Mouse (Mus musculus) left cerebral cortex, adult 9 months (tissue): ENCODE results near the gene Ank2.
A peak's percentile ranks its signal among the peaks of the same experiment; 100 is the strongest.

Source experiments
- DNase-seq, 2 experiments: peaks; one replicate each; pipeline ENCODE4 v3.0.0; 2022; ENCODE audit warnings: low spot score in 2 of 2

Gene Ank2

DNA sequence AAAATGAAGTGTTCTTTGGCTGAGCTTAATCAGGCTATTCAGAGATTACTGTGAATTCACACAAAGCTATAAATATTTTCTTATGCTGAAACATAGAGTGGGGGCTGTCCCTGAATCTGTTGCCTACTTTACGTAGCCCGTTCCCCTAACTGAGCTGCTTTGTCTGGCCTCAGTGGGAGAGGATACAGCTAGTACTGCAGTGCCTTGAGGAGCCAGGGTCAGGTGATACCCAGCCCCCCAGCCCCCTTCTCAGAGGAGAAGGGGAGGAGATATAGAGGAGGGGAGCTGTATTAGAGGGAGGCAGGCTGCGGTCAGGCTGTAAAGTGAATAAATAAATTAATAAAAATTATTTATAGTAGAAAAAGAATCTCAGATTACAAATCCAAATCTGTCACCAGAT, 519.5 kb downstream of the Ank2 start:
- DNase-seq, result no peak

GRCm38 (mm10) chr3:126978768-126979410, 520.3 kb downstream of the Ank2 start:
- peak in 1 of 2 experiments; percentile 83 for DNase-seq

- DNase-seq, result no peak
These were observed 521.8 kb downstream of the Ank2 start for GRCm38 (mm10) chr3:126977399-126977798.

- DNase-seq, result no peak
These were observed 522.4 kb downstream of the Ank2 start for GRCm38 (mm10) chr3:126976793-126977192.

DNA sequence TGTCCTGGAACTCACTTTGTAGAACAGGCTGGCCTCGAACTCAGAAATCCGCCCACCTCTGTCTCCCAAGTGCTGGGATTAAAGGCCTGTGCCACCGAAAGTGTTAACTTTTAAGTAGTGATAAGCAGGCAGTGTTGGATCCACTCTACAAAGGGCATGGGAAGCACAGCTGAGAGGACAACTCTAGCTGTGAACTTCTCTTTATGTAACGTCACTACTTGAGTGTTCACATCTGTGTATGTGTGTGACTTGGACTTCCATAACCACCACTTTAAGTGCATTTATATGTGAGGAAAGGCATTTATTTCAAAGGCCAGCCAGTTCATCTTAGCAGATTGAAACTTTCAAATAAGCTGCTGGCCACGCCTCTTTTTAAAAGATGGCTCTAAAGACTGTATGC, 523.7 kb downstream of the Ank2 start:
- no peak for DNase-seq

DNA sequence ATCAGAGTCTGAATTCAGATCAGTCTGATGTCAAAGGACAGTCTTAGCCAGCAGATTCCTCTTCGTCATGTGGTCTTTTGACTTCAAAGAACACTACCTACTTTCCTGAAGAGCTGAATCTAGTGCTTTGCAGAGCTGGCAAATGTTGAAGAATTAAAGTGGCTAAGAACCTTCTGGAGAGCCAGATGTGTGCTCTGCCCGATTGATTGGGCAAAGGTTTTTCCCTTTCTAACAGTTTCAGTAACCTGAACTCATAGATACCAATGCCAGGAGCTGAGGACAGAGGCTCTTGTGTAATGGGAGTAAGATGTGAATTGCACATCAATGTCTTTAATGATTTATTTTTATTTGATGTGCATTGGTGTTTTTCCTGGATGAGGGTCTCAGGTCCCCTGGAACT, 525.6 kb downstream of the Ank2 start:
- no peak for DNase-seq

- no peak for DNase-seq
These were observed 527.6 kb downstream of the Ank2 start for GRCm38 (mm10) chr3:126971531-126971930.

GRCm38 (mm10) chr3:126968721-126969120, 530.4 kb downstream of the Ank2 start:
- no peak for DNase-seq

- DNase-seq, result no peak
These were observed 533.4 kb downstream of the Ank2 start for GRCm38 (mm10) chr3:126965767-126966166.

GRCm38 (mm10) chr3:126962326-126962725, 536.8 kb downstream of the Ank2 start:
- DNase-seq, result no peak

- no peak for DNase-seq
These were observed 546.5 kb downstream of the Ank2 start for GRCm38 (mm10) chr3:126952698-126953097.

GRCm38 (mm10) chr3:126946591-126946990, 552.6 kb downstream of the Ank2 start:
- DNase-seq, result no peak

DNA sequence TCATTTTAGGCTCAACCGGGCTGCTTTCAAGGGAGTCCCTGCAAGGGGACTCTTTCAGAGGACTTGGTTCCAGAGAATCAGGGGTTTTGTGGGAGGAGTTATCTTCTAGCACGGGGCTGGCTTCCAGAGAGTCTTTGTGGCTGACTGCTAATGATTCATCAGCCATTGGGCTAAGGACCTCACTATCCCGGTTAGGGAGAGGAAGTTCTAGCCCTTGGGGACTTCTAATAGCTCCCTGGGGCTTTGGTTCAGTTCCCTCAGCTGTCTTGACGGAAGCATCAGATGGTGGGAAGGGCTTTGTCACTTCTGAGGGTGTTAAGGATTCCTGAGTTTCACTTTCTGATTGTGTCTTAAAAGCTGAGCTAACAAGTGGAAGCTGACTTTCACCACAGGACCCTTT, 554.3 kb downstream of the Ank2 start:
- DNase-seq, result no peak

DNA sequence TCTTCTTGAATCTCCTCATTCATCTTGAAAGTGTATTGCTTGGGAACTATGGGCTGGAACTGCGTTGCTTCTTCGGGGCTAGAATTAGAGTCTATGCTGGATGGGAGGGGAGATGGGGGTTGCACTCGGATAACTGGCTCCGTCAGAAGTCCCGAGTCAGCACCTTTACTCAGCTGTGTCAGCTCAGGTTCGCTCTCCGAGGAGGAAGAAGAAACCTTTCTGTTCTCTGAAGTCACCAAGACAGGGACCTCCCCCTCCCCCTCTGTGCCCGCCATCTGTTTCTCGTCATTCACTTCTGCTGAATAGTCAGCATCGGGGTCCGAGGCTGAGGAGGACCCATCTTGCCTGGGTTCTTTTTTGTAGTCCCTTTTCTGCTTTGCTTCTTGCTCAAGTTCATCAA, 555.1 kb downstream of the Ank2 start:
- no peak for DNase-seq

- DNase-seq, result no peak
These were observed 558.7 kb downstream of the Ank2 start for GRCm38 (mm10) chr3:126940452-126940851.

- DNase-seq, result no peak
These were observed 567.2 kb downstream of the Ank2 start for GRCm38 (mm10) chr3:126931884-126932506.

DNA sequence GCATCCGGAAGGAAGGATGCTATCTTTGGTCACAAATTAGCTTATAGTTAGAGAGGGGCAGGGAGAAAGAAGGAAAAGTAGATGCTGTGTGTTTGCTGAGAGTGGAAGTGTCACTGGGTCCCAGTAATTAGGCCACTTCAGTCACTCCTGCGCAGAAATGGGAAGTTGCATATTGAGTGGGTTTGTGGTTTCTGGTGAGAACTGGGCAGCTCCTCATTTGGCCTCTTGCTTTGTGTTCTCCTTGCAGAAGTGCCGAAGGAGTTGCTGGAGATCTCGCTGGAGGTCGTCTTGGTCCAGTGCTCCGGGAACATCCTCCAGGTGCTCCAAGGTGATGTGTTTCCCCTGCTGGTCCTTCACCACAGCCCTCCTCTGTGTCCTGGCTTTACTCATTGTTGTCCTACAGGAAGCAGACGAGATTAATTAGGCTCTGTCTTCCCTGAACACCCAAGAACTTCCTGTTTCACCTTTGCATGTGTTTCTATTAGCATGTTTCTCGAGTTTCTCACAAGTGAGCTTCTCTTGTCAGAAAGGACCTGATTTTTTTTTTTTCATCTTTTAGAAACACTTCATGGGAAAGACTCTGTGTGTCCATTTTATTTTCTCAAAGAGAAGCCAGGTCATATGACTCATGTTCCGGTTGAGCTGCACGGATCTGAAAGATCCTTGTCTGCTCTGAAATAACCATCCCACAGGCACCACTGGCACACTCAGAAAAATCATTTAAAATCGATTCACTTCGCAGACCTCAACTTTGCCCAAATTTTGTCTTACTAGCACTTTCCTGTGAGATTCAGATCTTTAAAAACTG, 575.4 kb downstream of the Ank2 start:
- no peak for DNase-seq

DNA sequence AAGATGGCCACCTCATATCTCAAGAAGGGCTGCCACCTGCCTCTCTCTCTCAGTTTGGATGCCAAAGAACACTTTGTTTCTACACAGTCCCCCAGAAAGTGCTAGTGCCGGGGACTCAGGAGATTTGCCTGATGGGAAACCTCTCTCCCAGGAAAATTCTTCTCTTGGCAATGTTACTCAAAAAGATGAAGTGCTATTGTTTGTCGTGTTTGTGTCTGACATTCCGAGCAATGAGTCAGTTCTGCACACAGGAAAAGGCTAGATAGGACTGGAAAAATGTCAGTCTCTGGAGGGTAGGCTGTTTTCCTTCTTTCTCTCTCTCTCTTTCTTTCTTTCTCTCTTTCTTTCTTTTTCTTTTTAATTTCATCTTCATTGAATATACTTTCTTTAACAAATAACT, 577.2 kb downstream of the Ank2 start:
- no peak for DNase-seq

DNA sequence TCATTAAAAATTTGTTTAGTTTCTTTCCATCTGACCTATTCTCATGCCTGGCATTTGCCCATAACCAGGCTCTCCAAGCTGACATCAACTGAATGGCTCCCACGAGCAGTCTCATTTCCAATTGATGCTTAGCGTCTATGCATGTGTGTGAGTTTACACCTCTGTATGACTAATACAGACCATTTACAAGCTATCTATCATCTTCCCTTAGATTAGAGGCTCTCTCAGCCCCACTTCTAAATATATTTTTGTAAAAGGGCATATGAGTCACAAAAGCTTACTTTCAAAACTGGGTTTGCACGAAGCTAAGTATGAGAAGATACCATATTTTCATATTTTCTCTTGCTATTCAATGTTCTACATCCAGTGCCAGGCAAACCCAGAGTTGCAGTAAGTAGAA, 578.9 kb downstream of the Ank2 start:
- DNase-seq, result no peak

- no peak for DNase-seq
These were observed 580.2 kb downstream of the Ank2 start for GRCm38 (mm10) chr3:126918805-126919473.

DNA sequence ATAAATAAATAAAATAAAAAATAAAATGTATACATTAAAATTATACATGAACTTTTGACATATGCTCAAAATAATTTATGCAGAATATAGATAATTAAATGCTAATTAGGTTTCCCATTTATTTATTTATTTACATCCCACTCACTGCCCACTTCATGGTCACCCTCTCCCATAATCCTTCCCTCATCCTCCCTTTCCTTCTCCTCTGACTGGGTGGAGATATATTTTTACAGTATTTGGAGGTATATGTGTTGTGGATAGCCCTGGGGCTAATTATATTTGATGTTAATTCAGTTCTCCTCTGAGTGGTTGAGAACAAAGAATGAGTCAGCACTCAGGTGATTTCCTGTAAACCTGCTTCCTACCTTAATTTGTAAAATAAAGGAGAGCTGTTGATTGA, 582.8 kb downstream of the Ank2 start:
- no peak for DNase-seq

DNA sequence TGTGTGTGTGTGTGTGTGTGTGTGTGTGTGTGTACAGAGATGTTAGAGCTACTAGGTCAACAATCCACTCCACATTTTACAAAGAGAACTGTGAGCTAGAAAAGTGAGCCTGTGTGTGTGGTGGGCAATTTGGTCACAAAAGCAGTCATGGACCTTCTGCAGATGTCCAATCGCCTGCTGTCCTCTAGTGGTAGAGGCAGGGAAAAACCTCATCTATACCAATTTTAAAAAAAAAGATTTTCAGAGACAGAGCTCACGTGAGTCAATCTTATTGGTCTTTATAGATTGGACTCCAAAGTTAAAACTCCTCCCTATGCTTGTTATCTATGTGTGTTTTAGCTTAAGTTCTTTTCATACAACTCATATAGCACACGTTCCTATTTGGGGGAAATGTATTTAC, 595.6 kb downstream of the Ank2 start:
- no peak for DNase-seq
